Mouse (Mus musculus) left cerebral cortex, adult 9 months (tissue): Measurements from ENCODE around the gene 1700016D06Rik.
A peak's percentile ranks its signal among the peaks of the same experiment; 100 is the strongest.

Experiments used
- DNase-seq, 2 experiments: peaks; one replicate each; pipeline ENCODE4 v3.0.0; 2022; ENCODE audit warnings: low spot score in 2 of 2

Gene 1700016D06Rik

GRCm38 (mm10) chr8:11635012-11635577 is 65.8 kb downstream of the 1700016D06Rik start:
- DNase-seq = peak; percentile 65 to 81

GRCm38 (mm10) chr8:11634331-11635011 is 66.4 kb downstream of the 1700016D06Rik start:
- peak in 1 of 2 experiments; percentile 17 for DNase-seq

- no peak for DNase-seq
Observed at GRCm38 (mm10) chr8:11633414-11633813, 67.4 kb downstream of the 1700016D06Rik start.

- DNase-seq = no peak
Observed at GRCm38 (mm10) chr8:11632406-11632805, 68.5 kb downstream of the 1700016D06Rik start.

- no peak for DNase-seq
Observed at GRCm38 (mm10) chr8:11629206-11629605, 71.7 kb downstream of the 1700016D06Rik start.

- DNase-seq = peak; percentile 31 to 75
Observed at GRCm38 (mm10) chr8:11628506-11629132, 72.2 kb downstream of the 1700016D06Rik start.

GRCm38 (mm10) chr8:11627717-11628116 is 73.1 kb downstream of the 1700016D06Rik start:
- no peak for DNase-seq

GRCm38 (mm10) chr8:11625084-11625483 is 75.8 kb downstream of the 1700016D06Rik start:
- DNase-seq = no peak

GRCm38 (mm10) chr8:11619091-11619490 is 81.8 kb downstream of the 1700016D06Rik start:
- no peak for DNase-seq

- DNase-seq = no peak
Observed at GRCm38 (mm10) chr8:11618063-11618462, 82.8 kb downstream of the 1700016D06Rik start.

GRCm38 (mm10) chr8:11616294-11616693 is 84.6 kb downstream of the 1700016D06Rik start:
- DNase-seq = peak in 1 of 2 experiments; percentile 44

GRCm38 (mm10) chr8:11614126-11614835 is 86.6 kb downstream of the 1700016D06Rik start:
- no peak for DNase-seq

GRCm38 (mm10) chr8:11608848-11609247 is 92.0 kb downstream of the 1700016D06Rik start:
- DNase-seq = no peak
